ENCODE assay signal across 8 mouse cellular contexts in genomic region chr4:57675387-57675786, GRCm38 (mm10). TPM values are rescaled to one million over a fixed set of nuclear protein-coding genes. Genes with fewer than 3 reads are reported as not detected.
DNase-seq lines count a peak whose midpoint lies in the region; ATAC-seq and TF ChIP-seq lines count a peak whose summit lies in the region.

No protein-coding gene starts in this region.

- peak; percentile 79 for DNase-seq in ES-CJ7 (ENCODE audit: low read depth, low spot score)
- DNase-seq in embryo, embryonic 11.5 days (ENCODE audit: low read depth, low spot score) = peak; percentile 31
- DNase-seq in heart, adult 9 months (ENCODE audit: low spot score in 2 of 2) = peak; percentile 92 to 97
- peak; percentile 96 for DNase-seq in kidney, adult 2 months
- peak; percentile 88 for DNase-seq in lung, embryonic 14.5 days
- DNase-seq in ovary, postnatal 14 days (ENCODE audit: low spot score) = peak; percentile 38
- DNase-seq in frontal cortex, postnatal 14 days (ENCODE audit: low spot score in 2 of 2) = no peak
- no peak for DNase-seq in MN1 (ENCODE audit: low spot score)

- H3K9me3 ChIP-seq in lung, embryonic 14.5 days (ENCODE audit: low read depth, low read length) = no peaks in the 10 kb centered on the region

- peak overlapping the region; percentile 9; the same call in 1 of the 2 replicates for H3K4me3 ChIP-seq in kidney, adult 2 months (ENCODE audit: insufficient read depth, low read depth, low read length)
- peak overlapping the region; percentile 12; the same call in 1 of the 2 replicates for H3K4me3 ChIP-seq in lung, embryonic 14.5 days (ENCODE audit: low read depth, low read length)

- peaks cover 12% of the 10 kb centered on the region; the same call in 1 of the 2 replicates for H3K4me1 ChIP-seq in kidney, adult 2 months (ENCODE audit: control insufficient read depth, insufficient read depth, low read length)
- H3K4me1 ChIP-seq in lung, embryonic 14.5 days (ENCODE audit: insufficient read depth) = peaks cover 14% of the 10 kb centered on the region; the same call in 1 of the 2 replicates

- peak; percentile 84 for ATAC-seq in lung, embryonic 14.5 days (ENCODE audit: insufficient read depth)

- TF ChIP-seq CTCF in kidney, adult 2 months (conservative IDR thresholded peaks at IDR 0.05; ENCODE audit: insufficient read depth, insufficient read length, low read depth, low read length) = no peak
- TF ChIP-seq CTCF in lung, embryonic 14.5 days (IDR thresholded peaks at IDR 0.05; ENCODE audit: low read depth) = no peak

- H3K36me3 ChIP-seq in kidney, adult 2 months (ENCODE audit: control insufficient read depth, insufficient read depth, low read length) = no peaks in the 10 kb centered on the region
- no peaks in the 10 kb centered on the region for H3K36me3 ChIP-seq in lung, embryonic 14.5 days (ENCODE audit: insufficient read depth)

- no peaks in the 10 kb centered on the region for H3K27me3 ChIP-seq in kidney, adult 2 months (replicated peaks; ENCODE audit: control insufficient read depth, insufficient read depth, low read length)
- H3K27me3 ChIP-seq in lung, embryonic 14.5 days (ENCODE audit: insufficient read depth, low read length) = no peaks in the 10 kb centered on the region

- 4% methylated on average over 13 of the region's 13 CpGs for WGBS in kidney, adult 2 months
- 3% methylated on average over 13 of the region's 13 CpGs for WGBS in lung, embryonic 14.5 days

- TF ChIP-seq POLR2A in kidney, adult 2 months (IDR thresholded peaks at IDR 0.05; ENCODE audit: low read depth, low read length) = no peak

- H3K27ac ChIP-seq in kidney, adult 2 months (ENCODE audit: insufficient read depth, low read depth, low read length) = peak overlapping the region; percentile 32; the same call in 1 of the 2 replicates
- peak overlapping the region; percentile 61 for H3K27ac ChIP-seq in lung, embryonic 14.5 days (ENCODE audit: low read depth)

- 0 out of 2 replicates have a peak overlapping the region, but pooled peaks have one; percentile 1 for H3K9ac ChIP-seq in lung, embryonic 14.5 days

- peak overlapping the region; percentile 41 for H3K4me2 ChIP-seq in lung, embryonic 14.5 days

RNA-seq across cellular contexts. Expression of gene Akap2, which starts 42.1 kb away (rescaled TPM):
- polyA plus RNA-seq in kidney, adult 2 months (2012; rRNA removed) = 124 and 126 TPM in 2 replicates
- 51.9 and 52.6 TPM in 2 replicates for polyA plus RNA-seq in lung, embryonic 14.5 days (2014; fragmentation: Nextera tagmentation; extraction: Ambion mirVana)

Comparison
In these comparisons a context has a peak if more than half of its experiments do, and no peak if none do; other contexts are left out.
1. DNase-seq: peak in ES-CJ7 (single experiment), embryo, embryonic 11.5 days (single experiment), heart, adult 9 months (2 of 2), kidney, adult 2 months (single experiment), lung, embryonic 14.5 days (single experiment) and ovary, postnatal 14 days (single experiment); none in frontal cortex, postnatal 14 days (0 of 2) and MN1 (single experiment).